In the genomic region with DNA sequence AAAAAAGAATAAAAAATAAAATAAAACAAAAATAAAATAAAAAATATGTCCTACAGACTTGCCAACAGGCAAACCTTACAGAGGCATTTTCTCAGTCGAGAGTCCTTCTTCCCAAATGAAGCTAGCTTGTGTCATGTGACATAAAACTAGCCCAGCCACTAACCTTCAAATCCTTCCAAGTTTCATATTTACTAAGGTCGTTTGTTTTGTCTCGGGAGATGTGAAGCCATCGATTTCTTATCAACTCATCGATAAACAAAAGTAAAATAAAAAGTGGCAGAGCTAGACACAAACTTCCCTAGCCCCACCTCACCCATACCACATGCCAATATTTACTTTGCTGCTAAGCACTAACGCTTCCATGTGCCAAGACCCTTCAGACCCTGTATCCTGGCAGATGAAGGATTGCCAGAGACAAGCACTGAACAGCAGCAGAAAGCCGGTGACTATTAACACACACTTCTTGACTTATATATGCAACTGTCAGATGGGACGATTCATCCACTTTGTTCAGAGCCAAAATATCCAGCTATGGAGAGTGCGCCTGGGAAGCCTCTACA, we compare ENCODE assay signal across 11 mouse cellular contexts.
"Had no signal": no experiment of that assay in that cellular context is flagged by ENCODE, and none has a peak within 500 bp of the region (broad histone marks: within the 10 kb centered on the region; RNA-seq: fewer than 3 reads in every experiment).

No protein-coding gene starts in this region.

- H3K4me2 ChIP-seq: limb, embryonic 15.5 days; midbrain, embryonic 11.5 days; midbrain, embryonic 15.5 days; neural tube, embryonic 12.5 days had no signal

- H3K27me3 ChIP-seq: limb, embryonic 15.5 days; midbrain, embryonic 15.5 days; neural tube, embryonic 12.5 days had no signal

- H3K9ac ChIP-seq: limb, embryonic 15.5 days; liver, embryonic 14.5 days; midbrain, embryonic 15.5 days; neural tube, embryonic 12.5 days had no signal

- H3K9me3 ChIP-seq: limb, embryonic 15.5 days; megakaryocyte, embryonic 14.5 days; midbrain, embryonic 15.5 days; neural tube, embryonic 12.5 days had no signal

- ATAC-seq: intestine, embryonic 16.5 days; midbrain, embryonic 15.5 days had no signal

- H3K27ac ChIP-seq: left cerebral cortex, adult 2 months; limb, embryonic 15.5 days; liver, embryonic 14.5 days; macrophage; midbrain, embryonic 15.5 days; neural tube, embryonic 12.5 days had no signal

- H3K36me3 ChIP-seq: limb, embryonic 15.5 days; midbrain, embryonic 15.5 days; neural tube, embryonic 12.5 days had no signal

- DNase-seq: kidney, adult 8-10 months; spleen, adult 18-20 months had no signal

- H3K4me3 ChIP-seq: left cerebral cortex, adult 2 months; limb, embryonic 15.5 days; megakaryocyte, embryonic 14.5 days; midbrain, embryonic 15.5 days; neural tube, embryonic 12.5 days had no signal
